Mouse (Mus musculus) kidney, adult 2 months (tissue): Measurements from ENCODE around the gene Oard1.

Source experiments
- CTCF ChIP-seq: fragments of 200-500 bp; conservative IDR thresholded peaks from 2 replicates; pipeline ENCODE4 v1.5.1; 2011; ENCODE audit warnings: low read depth, mild to moderate bottlenecking, control low read depth, low read length, moderate library complexity, mixed read lengths; ENCODE audit not compliant: insufficient read depth, insufficient read length
- POLR2A ChIP-seq: fragments of 200-500 bp; IDR thresholded peaks from one replicate; pipeline ENCODE4 v1.6.1; 2011; ENCODE audit warnings: low read depth, low read length, control low read depth

DNA sequence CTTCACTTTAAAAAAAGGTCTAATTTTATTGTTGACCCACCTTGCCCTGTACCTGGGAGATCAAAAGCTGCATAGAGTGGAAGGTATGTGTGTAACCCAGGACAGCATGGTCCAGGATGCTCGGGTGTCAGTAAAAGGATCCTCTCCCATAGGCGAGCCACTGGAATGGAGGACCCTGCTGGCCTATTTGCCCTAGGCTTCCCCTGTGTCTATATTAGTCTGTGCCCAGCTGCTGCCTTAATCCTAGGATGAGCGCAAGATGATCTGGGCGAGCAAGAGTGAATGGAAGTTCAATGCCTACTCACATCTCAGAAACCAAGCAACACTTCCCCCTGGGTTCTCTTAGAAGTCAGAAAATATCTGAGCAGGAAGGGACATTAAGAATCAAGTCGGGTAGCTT, 21.2 kb downstream of the Oard1 start:
- TF ChIP-seq CTCF = no peak
- no peak for TF ChIP-seq POLR2A
